Mouse (Mus musculus) adrenal gland, postnatal 10 days (tissue): ENCODE measurements at regions not wholly inside any gene's neighbourhood (a gene's known extent, or its start where the extent isn't known, plus 50 kb on each side); places are given as distances from the start of the nearest gene placed in this dataset.
A peak's percentile ranks its signal among the peaks of the same experiment; 100 is the strongest.

ENCODE experiments used
- DNase-seq: peaks from one replicate; pipeline ENCODE4 v3.0.0; 2021; ENCODE audit warnings: mixed read lengths

- peak; percentile 13 for DNase-seq
These were observed 292.9 kb downstream of the Tmem161b start for GRCm38 (mm10) chr13:84514981-84515510.
